Mouse (Mus musculus): ENCODE data around the gene Ncl. TPM values are rescaled to one million over a fixed set of nuclear protein-coding genes. Genes with fewer than 3 reads are reported as not detected.
A peak's percentile ranks its signal among the peaks of the same experiment; 100 is the strongest.

Gene Ncl
- polyA plus RNA-seq, 1 experiment from 2014 or later, result 295 TPM

DNA sequence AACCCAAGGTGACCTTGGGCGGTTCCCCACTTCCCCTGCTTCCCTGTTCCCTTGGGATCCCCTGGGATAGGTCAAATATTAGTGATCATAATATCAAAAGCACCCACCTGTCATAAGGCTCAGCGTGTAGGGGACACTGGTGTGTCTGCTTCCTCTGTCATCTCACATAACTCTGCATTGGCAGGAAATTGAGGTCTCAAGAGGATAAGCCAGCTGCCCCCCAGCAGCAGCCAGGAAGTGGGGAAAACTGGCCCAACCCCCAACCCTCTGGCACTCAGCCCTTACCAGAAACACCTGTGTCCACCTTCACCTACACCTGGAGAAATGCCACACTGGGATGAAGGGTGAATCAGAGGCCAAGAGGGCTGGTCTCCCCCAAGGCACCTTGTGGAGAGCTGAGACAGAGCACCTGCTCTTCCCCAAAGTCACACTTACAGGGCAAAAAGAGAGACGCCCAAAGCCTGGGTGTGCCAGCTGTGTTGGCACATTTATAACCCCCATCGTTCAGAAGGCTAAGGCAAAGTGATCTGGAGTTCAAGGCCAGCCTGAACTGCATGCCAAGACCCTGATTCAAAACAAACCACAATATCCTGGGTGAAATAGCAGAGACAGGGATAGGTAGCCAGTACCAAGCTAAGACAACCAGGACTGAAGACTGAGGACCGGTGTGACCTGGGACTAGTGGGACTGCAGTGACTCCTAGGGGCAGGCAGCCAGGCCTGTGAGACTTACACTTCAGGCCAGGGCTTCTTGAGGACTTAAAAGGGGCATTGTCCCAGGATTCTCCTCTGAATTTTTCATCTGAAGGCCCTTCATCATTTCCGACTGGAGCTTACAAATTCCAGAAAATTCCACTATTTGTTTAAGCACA, 57.7 kb downstream of the Ncl start:
- no peak overlapping the region for H3K27ac ChIP-seq
- no peaks in the 10 kb centered on the region; the same call in 1 of the 2 replicates for H3K4me1 ChIP-seq (replicated peaks; ENCODE audit: insufficient read depth, low read length)
- ATAC-seq (replicated peaks; ENCODE audit: low FRiP score, low read depth) (no peak), DNase-seq (ENCODE audit: low spot score) (no peak)
- no peak overlapping the region for H3K4me2 ChIP-seq (ENCODE audit: low read length)
- no peaks in the 10 kb centered on the region for H3K27me3 ChIP-seq (ENCODE audit: insufficient read depth, low read length)
- no peak overlapping the region for H3K9ac ChIP-seq (ENCODE audit: low read depth, low read length)
- H3K9me3 ChIP-seq (replicated peaks; ENCODE audit: low read length), result no peaks in the 10 kb centered on the region
- no peaks in the 10 kb centered on the region for H3K36me3 ChIP-seq (ENCODE audit: insufficient read depth, low read length)
- 60% methylated on average over 6 of the region's 6 CpGs for WGBS
- peak; percentile 58 for TF ChIP-seq CTCF (IDR thresholded peaks at IDR 0.05; ENCODE audit: low read depth)
- H3K4me3 ChIP-seq (replicated peaks; ENCODE audit: low read depth, low read length), result no peak overlapping the region

GRCm38 (mm10) chr1:86300731-86301130, 58.5 kb downstream of the Ncl start:
- Histone ChIP-seq H3K4me2 (ENCODE audit: low read length) (no peak overlapping the region), H3K27ac (no peak overlapping the region), H3K36me3 (ENCODE audit: insufficient read depth, low read length) (no peaks in the 10 kb centered on the region), H3K9me3 (replicated peaks; ENCODE audit: low read length) (no peaks in the 10 kb centered on the region), H3K9ac (ENCODE audit: low read depth, low read length) (no peak overlapping the region), H3K4me1 (replicated peaks; ENCODE audit: insufficient read depth, low read length) (no peaks in the 10 kb centered on the region; the same call in 1 of the 2 replicates), H3K4me3 (replicated peaks; ENCODE audit: low read depth, low read length) (no peak overlapping the region), H3K27me3 (ENCODE audit: insufficient read depth, low read length) (no peaks in the 10 kb centered on the region)
- no peak for ATAC-seq (replicated peaks; ENCODE audit: low FRiP score, low read depth)
- 51% methylated on average over 7 of the region's 7 CpGs for WGBS
- DNase-seq (ENCODE audit: low spot score), result no peak
- no peak for TF ChIP-seq CTCF (IDR thresholded peaks at IDR 0.05; ENCODE audit: low read depth)

GRCm38 (mm10) chr1:86300093-86300492, 59.1 kb downstream of the Ncl start:
- WGBS, result 38% methylated on average over 2 of the region's 2 CpGs
- DNase-seq (ENCODE audit: low spot score), result no peak
- TF ChIP-seq CTCF (IDR thresholded peaks at IDR 0.05; ENCODE audit: low read depth), result no peak

More at GRCm38 (mm10) chr1:86300093-86300492, 59.1 kb downstream of the Ncl start:
- H3K9me3 ChIP-seq (replicated peaks; ENCODE audit: low read length), result no peaks in the 10 kb centered on the region
- no peak overlapping the region for H3K4me3 ChIP-seq (replicated peaks; ENCODE audit: low read depth, low read length)
- H3K27ac ChIP-seq, result no peak overlapping the region
- no peaks in the 10 kb centered on the region; the same call in 1 of the 2 replicates for H3K4me1 ChIP-seq (replicated peaks; ENCODE audit: insufficient read depth, low read length)
- no peak overlapping the region for H3K9ac ChIP-seq (ENCODE audit: low read depth, low read length)
- H3K4me2 ChIP-seq (ENCODE audit: low read length), result no peak overlapping the region
- no peak for ATAC-seq (replicated peaks; ENCODE audit: low FRiP score, low read depth)
- no peaks in the 10 kb centered on the region for H3K27me3 ChIP-seq (ENCODE audit: insufficient read depth, low read length)
- H3K36me3 ChIP-seq (ENCODE audit: insufficient read depth, low read length), result no peaks in the 10 kb centered on the region

Small RNAs within 50 kb of the gene (microRNA-seq; reads per million reads assigned to microRNA genes)
- 49.1 reads per million, percentile 44 among the genes with 10 or more reads in this experiment for gene mmu-mir-3535

Other genes with a start within 250 kb of the Ncl start
- gene Htr2b, start 247.4 kb downstream of the Ncl start, polyA plus RNA-seq (2015; fragmentation: Nextera tagmentation; extraction: Ambion mirVana), result 3.0 and 3.3 TPM in 2 replicates
- gene Gm21972, start 225.8 kb downstream of the Ncl start, polyA plus RNA-seq (2015; fragmentation: Nextera tagmentation; extraction: Ambion mirVana), result not detected in 2 replicates
- gene Armc9, start 204.6 kb downstream of the Ncl start, polyA plus RNA-seq (2015; fragmentation: Nextera tagmentation; extraction: Ambion mirVana), result 16.5 and 20.1 TPM in 2 replicates
- gene B3gnt7, start 56.6 kb downstream of the Ncl start, polyA plus RNA-seq (2015; fragmentation: Nextera tagmentation; extraction: Ambion mirVana), result 10.3 and 10.8 TPM in 2 replicates
- not detected in 2 replicates for gene Nmur1, start 66.8 kb upstream of the Ncl start, polyA plus RNA-seq (2015; fragmentation: Nextera tagmentation; extraction: Ambion mirVana)
- not detected in 2 replicates for gene Tex44, start 66.9 kb upstream of the Ncl start, polyA plus RNA-seq (2015; fragmentation: Nextera tagmentation; extraction: Ambion mirVana)
- gene Ptma, start 167.3 kb upstream of the Ncl start, polyA plus RNA-seq (2015; fragmentation: Nextera tagmentation; extraction: Ambion mirVana), result 2,429 and 2,697 TPM in 2 replicates
- gene Pde6d, start 223.2 kb upstream of the Ncl start, polyA plus RNA-seq (2015; fragmentation: Nextera tagmentation; extraction: Ambion mirVana), result 63.2 and 63.7 TPM in 2 replicates
- 27.9 and 28.6 TPM in 2 replicates for gene Cops7b, start 223.5 kb upstream of the Ncl start, polyA plus RNA-seq (2015; fragmentation: Nextera tagmentation; extraction: Ambion mirVana)